Mouse (Mus musculus): ENCODE measurements around the gene Maco1. TPM values are rescaled to one million over a fixed set of nuclear protein-coding genes. Genes with fewer than 3 reads are reported as not detected.

Gene Maco1
- total and polyA plus RNA-seq, 2 experiments from 2014 or later: 21.8 to 32.1 TPM

DNA sequence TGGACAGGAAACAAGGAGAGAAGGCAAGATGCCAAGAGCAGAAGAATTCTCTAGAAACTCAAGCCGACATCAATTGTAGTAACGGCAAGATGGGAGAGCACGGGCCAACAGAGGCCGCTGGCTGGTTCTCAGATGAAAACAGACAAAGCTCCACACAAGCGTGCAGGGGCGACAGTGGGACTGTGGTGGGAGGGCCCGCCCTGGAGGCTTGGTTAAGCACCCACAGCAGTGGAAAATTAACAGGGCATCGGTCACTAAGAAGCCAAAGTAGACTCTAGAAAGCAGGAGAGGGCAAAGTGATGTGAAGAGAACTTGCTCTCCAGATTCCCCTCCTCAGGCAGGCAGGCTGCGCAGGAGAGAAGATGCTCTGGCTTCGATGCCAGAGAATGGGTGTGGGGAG, 51.0 kb downstream of the Maco1 start:
- DNase-seq (ENCODE audit: low spot score) (no peak), ATAC-seq (ENCODE audit: insufficient read depth, low read depth) (no peak)
- Histone ChIP-seq H3K9me3 (replicated peaks; ENCODE audit: control insufficient read depth, low read length) (no peaks in the 10 kb centered on the region), H3K4me1 (ENCODE audit: control insufficient read depth, insufficient read depth) (peaks cover 16% of the 10 kb centered on the region), H3K36me3 (replicated peaks; ENCODE audit: control insufficient read depth, insufficient read depth, low read length) (peaks cover 57% of the 10 kb centered on the region), H3K9ac (replicated peaks; ENCODE audit: low read depth, low read length) (no peak overlapping the region), H3K27me3 (ENCODE audit: control insufficient read depth, insufficient read depth, low read length) (no peaks in the 10 kb centered on the region), H3K27ac (ENCODE audit: low read depth) (no peak overlapping the region), H3K4me2 (ENCODE audit: low read depth, low read length) (no peak overlapping the region), H3K4me3 (ENCODE audit: low read depth, low read length) (no peak overlapping the region)
- no peak for TF ChIP-seq CTCF (IDR thresholded peaks at IDR 0.05; ENCODE audit: low read depth)
- TF ChIP-seq EP300 (IDR thresholded peaks at IDR 0.05; ENCODE audit: low read depth): no peak
- 84% methylated on average over 10 of the region's 10 CpGs for WGBS

- Histone ChIP-seq H3K27me3 (ENCODE audit: control insufficient read depth, insufficient read depth, low read length) (no peaks in the 10 kb centered on the region), H3K36me3 (replicated peaks; ENCODE audit: control insufficient read depth, insufficient read depth, low read length) (peaks cover 44% of the 10 kb centered on the region), H3K4me1 (ENCODE audit: control insufficient read depth, insufficient read depth) (peaks cover 22% of the 10 kb centered on the region), H3K9me3 (replicated peaks; ENCODE audit: control insufficient read depth, low read length) (no peaks in the 10 kb centered on the region), H3K9ac (replicated peaks; ENCODE audit: low read depth, low read length) (no peak overlapping the region), H3K4me2 (ENCODE audit: low read depth, low read length) (no peak overlapping the region), H3K4me3 (ENCODE audit: low read depth, low read length) (no peak overlapping the region), H3K27ac (ENCODE audit: low read depth) (no peak overlapping the region)
- DNase-seq (ENCODE audit: low spot score) (no peak), ATAC-seq (ENCODE audit: insufficient read depth, low read depth) (no peak)
- TF ChIP-seq CTCF (IDR thresholded peaks at IDR 0.05; ENCODE audit: low read depth) (no peak), EP300 (IDR thresholded peaks at IDR 0.05; ENCODE audit: low read depth) (no peak)
- 85% methylated on average over 10 of the region's 10 CpGs for WGBS
These were observed 52.5 kb downstream of the Maco1 start for GRCm38 (mm10) chr4:134800693-134801092.

DNA sequence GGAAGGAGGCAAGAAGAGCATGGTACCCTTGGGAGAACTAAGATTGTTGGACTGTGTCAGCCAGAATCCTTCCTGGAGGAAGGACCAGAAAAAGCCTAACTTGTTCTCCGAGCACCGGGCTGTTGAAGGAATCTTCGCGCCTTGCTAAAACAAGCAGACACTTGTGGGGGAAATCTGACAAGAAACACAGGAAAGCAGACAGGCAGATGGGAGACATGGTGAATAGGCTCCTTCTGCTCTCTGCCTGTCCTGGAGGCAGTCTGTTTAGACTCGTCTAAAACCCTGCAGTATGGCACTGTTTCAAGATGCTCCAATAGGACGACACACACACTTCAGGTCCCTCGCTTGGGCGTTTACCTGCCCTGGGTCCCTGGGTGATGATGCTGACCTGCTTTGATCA, 53.0 kb downstream of the Maco1 start:
- no peak overlapping the region for H3K27ac ChIP-seq (ENCODE audit: low read depth)
- H3K4me3 ChIP-seq (ENCODE audit: low read depth, low read length): no peak overlapping the region
- no peaks in the 10 kb centered on the region for H3K9me3 ChIP-seq (replicated peaks; ENCODE audit: control insufficient read depth, low read length)
- no peak for DNase-seq (ENCODE audit: low spot score)
- peaks cover 38% of the 10 kb centered on the region for H3K36me3 ChIP-seq (replicated peaks; ENCODE audit: control insufficient read depth, insufficient read depth, low read length)
- 59% methylated on average over 8 of the region's 8 CpGs for WGBS
- H3K9ac ChIP-seq (replicated peaks; ENCODE audit: low read depth, low read length): no peak overlapping the region
- no peaks in the 10 kb centered on the region for H3K27me3 ChIP-seq (ENCODE audit: control insufficient read depth, insufficient read depth, low read length)
- TF ChIP-seq EP300 (IDR thresholded peaks at IDR 0.05; ENCODE audit: low read depth) (no peak), CTCF (IDR thresholded peaks at IDR 0.05; ENCODE audit: low read depth) (no peak)
- no peak overlapping the region for H3K4me2 ChIP-seq (ENCODE audit: low read depth, low read length)
- ATAC-seq (ENCODE audit: insufficient read depth, low read depth): no peak
- peaks cover 18% of the 10 kb centered on the region for H3K4me1 ChIP-seq (ENCODE audit: control insufficient read depth, insufficient read depth)

DNA sequence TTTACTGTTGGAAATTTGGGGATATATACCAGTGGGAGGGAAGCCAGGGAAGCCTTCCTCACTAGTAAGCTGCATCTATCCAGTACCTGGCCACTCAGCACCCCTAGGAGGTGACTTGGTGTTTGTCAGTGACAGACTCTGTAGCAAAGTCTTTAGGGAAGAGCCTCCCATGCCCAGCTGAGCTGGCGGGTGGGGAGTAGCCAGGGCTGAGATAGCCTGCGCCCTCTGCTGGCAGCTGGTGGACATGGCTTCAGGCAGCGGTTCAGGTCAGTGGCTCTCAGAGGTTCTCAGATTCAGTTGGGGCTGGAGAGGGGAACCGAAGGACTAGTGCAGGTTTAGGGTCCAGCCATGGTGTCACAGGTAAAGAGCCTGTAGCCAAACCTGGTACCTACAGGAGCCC, 53.9 kb downstream of the Maco1 start:
- no peak overlapping the region for H3K4me2 ChIP-seq (ENCODE audit: low read depth, low read length)
- no peak overlapping the region for H3K4me3 ChIP-seq (ENCODE audit: low read depth, low read length)
- no peaks in the 10 kb centered on the region for H3K9me3 ChIP-seq (replicated peaks; ENCODE audit: control insufficient read depth, low read length)
- no peaks in the 10 kb centered on the region for H3K27me3 ChIP-seq (ENCODE audit: control insufficient read depth, insufficient read depth, low read length)
- DNase-seq (ENCODE audit: low spot score) (peak; percentile 68), ATAC-seq (ENCODE audit: insufficient read depth, low read depth) (peak; percentile 71)
- peaks cover 10% of the 10 kb centered on the region for H3K4me1 ChIP-seq (ENCODE audit: control insufficient read depth, insufficient read depth)
- WGBS: 6% methylated on average over 4 of the region's 4 CpGs
- H3K36me3 ChIP-seq (replicated peaks; ENCODE audit: control insufficient read depth, insufficient read depth, low read length): peaks cover 33% of the 10 kb centered on the region
- peak; percentile 95 for TF ChIP-seq CTCF (IDR thresholded peaks at IDR 0.05; ENCODE audit: low read depth)
- no peak for TF ChIP-seq EP300 (IDR thresholded peaks at IDR 0.05; ENCODE audit: low read depth)
- H3K27ac ChIP-seq (ENCODE audit: low read depth): no peak overlapping the region
- H3K9ac ChIP-seq (replicated peaks; ENCODE audit: low read depth, low read length): no peak overlapping the region

DNA sequence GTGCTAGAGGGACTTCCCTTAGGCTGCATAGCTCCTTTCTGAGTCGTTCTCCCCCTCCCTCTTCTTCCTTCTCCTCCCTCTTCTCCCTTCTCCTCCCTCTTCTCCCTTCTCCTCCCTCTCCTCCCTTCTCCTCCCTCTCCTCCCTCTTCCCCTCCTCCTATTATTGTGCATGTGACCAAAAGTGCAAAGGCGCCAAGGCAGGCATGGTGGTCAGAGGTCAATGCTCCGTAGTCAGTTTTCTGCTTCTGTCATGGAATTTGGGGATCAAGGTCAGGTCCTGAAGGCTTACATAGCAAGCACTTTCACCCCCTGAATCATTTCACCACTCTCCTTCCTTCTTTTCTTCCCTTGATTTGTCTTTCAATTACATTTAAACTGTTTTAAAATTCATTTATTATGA, 54.3 kb downstream of the Maco1 start:
- H3K9me3 ChIP-seq (replicated peaks; ENCODE audit: control insufficient read depth, low read length): no peaks in the 10 kb centered on the region
- DNase-seq (ENCODE audit: low spot score) (no peak), ATAC-seq (ENCODE audit: insufficient read depth, low read depth) (no peak)
- no peaks in the 10 kb centered on the region for H3K27me3 ChIP-seq (ENCODE audit: control insufficient read depth, insufficient read depth, low read length)
- no peak for TF ChIP-seq CTCF (IDR thresholded peaks at IDR 0.05; ENCODE audit: low read depth)
- no peak for TF ChIP-seq EP300 (IDR thresholded peaks at IDR 0.05; ENCODE audit: low read depth)
- no peak overlapping the region for H3K9ac ChIP-seq (replicated peaks; ENCODE audit: low read depth, low read length)
- H3K36me3 ChIP-seq (replicated peaks; ENCODE audit: control insufficient read depth, insufficient read depth, low read length): peaks cover 29% of the 10 kb centered on the region
- H3K27ac ChIP-seq (ENCODE audit: low read depth): no peak overlapping the region
- no peak overlapping the region for H3K4me2 ChIP-seq (ENCODE audit: low read depth, low read length)
- H3K4me3 ChIP-seq (ENCODE audit: low read depth, low read length): no peak overlapping the region
- 58% methylated on average over 3 of the region's 3 CpGs for WGBS
- peaks cover 9% of the 10 kb centered on the region; the same call in 1 of the 2 replicates for H3K4me1 ChIP-seq (ENCODE audit: control insufficient read depth, insufficient read depth)

DNA sequence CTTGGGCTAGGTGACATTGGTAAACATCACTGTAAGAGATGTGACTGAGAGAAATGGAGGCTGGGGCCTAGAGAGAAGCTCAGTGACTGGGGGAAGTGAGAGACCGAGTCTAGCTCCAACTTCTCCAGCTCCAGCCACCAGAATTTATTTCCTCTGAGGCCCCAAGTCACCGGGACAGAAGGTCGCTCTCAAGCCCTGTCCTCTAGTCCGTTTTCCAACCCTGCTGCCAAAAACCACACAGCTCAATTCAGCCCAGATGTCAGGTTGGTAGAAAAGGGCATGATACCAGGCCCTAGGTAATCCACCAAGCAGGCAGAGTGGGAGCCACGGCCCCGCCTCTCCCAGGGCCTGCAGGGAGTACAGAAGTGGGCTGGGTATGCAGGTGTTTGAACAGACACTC, 55.5 kb downstream of the Maco1 start:
- peaks cover 9% of the 10 kb centered on the region; the same call in 1 of the 2 replicates for H3K4me1 ChIP-seq (ENCODE audit: control insufficient read depth, insufficient read depth)
- no peak overlapping the region for H3K4me3 ChIP-seq (ENCODE audit: low read depth, low read length)
- TF ChIP-seq EP300 (IDR thresholded peaks at IDR 0.05; ENCODE audit: low read depth): no peak
- TF ChIP-seq CTCF (IDR thresholded peaks at IDR 0.05; ENCODE audit: low read depth): no peak
- no peak overlapping the region for H3K4me2 ChIP-seq (ENCODE audit: low read depth, low read length)
- WGBS: 57% methylated on average over 6 of the region's 6 CpGs
- DNase-seq (ENCODE audit: low spot score) (no peak), ATAC-seq (ENCODE audit: insufficient read depth, low read depth) (no peak)
- H3K9ac ChIP-seq (replicated peaks; ENCODE audit: low read depth, low read length): no peak overlapping the region
- H3K27ac ChIP-seq (ENCODE audit: low read depth): no peak overlapping the region
- no peaks in the 10 kb centered on the region for H3K9me3 ChIP-seq (replicated peaks; ENCODE audit: control insufficient read depth, low read length)
- peaks cover 17% of the 10 kb centered on the region for H3K36me3 ChIP-seq (replicated peaks; ENCODE audit: control insufficient read depth, insufficient read depth, low read length)
- H3K27me3 ChIP-seq (ENCODE audit: control insufficient read depth, insufficient read depth, low read length): no peaks in the 10 kb centered on the region

Measured in heart, postnatal 0 days (tissue).